Mouse (Mus musculus): ENCODE data around the gene Cxcl17.

The Cxcl17 gene

GRCm38 (mm10) chr7:25367632-25368293, 44.9 kb downstream of the Cxcl17 start:
- 13% methylated on average over 33 of the region's 33 CpGs for WGBS

DNA sequence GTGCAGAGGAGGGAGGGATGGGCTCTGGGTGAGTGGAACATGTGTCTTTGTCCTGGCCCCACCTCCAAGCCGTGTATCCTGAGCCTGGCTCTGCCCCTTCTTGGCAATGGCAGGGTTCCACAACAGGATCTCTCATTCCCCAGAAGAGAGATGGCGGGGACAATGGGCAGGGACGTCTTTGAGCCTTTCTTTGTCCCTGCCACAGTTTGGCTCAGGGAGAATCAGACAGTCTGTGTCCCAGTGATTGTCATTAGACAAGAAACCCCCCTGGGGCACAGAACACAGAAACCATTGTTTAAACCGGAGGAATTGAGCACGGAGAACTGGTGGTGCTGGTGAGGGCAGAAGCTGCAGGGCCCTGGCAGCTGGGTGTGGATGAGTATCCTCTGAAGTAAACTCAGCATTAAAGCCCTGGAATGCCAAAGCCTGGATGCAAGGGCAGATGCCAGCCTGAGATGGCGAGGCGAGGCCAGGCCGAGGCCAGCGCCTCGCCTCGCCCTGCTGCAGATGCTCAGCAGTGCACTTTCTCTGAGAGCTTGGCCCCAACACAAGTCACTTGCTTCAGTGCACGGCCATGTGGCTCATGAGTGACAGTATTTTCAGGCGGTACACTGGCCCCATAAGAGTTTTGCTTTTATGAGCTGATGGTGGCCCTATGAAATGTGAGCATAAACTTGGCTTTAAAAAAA, 46.6 kb downstream of the Cxcl17 start:
- 49% methylated on average over 13 of the region's 13 CpGs for WGBS

- WGBS, result 93% methylated on average over 17 of the region's 17 CpGs
Observed at GRCm38 (mm10) chr7:25363632-25364031, 49.1 kb downstream of the Cxcl17 start.

DNA sequence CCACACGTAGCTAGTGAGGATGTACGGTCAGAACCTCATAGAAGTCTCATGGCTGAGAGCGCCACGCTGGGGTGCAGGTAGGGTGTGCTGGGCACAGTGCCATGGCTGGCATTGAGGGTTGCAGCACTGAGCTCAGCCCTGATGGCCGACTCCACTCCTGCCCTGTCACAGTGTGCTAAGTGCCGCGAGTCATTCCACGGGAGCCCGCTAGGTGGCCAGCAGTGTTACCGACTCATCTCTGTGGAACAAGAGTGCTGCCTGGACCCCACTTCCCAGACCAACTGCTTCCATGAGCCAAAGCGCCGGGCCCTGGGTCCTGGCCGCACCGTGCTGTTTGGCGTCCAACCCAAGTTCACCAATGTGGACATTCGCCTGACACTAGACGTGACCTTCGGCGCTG, 49.5 kb downstream of the Cxcl17 start:
- 86% methylated on average over 19 of the region's 19 CpGs for WGBS

- 63% methylated on average over 19 of the region's 19 CpGs for WGBS
Observed at GRCm38 (mm10) chr7:25358721-25359206, 53.9 kb downstream of the Cxcl17 start.

Measured in cerebral cortex, adult 2 months (tissue).